In genomic region chr14:45460491-45460890, GRCm38 (mm10) we compare ENCODE assay signal across 20 mouse cellular contexts. TPM values are rescaled to one million over a fixed set of nuclear protein-coding genes. Genes with fewer than 3 reads are reported as not detected.
DNase-seq lines count a peak whose midpoint lies in the region; TF ChIP-seq lines count a peak whose summit lies in the region.
"Had no signal": no experiment of that assay in that cellular context is flagged by ENCODE, and none has a peak within 500 bp of the region (broad histone marks: within the 10 kb centered on the region; RNA-seq: fewer than 3 reads in every experiment).

No protein-coding gene starts in this region.

- H3K27ac ChIP-seq in layer of hippocampus, adult 2 months: no peak overlapping the region
- H3K27ac ChIP-seq: embryonic facial prominence, embryonic 10.5 days; embryonic facial prominence, embryonic 12.5 days; forebrain, embryonic 13.5 days; forebrain, embryonic 15.5 days had no signal

- DNase-seq in heart, adult 11 months: peak; percentile 88
- no peak for DNase-seq in heart, adult 18-20 months
- DNase-seq in layer of hippocampus, adult 2 months (ENCODE audit: low spot score in 2 of 2): no peak
- DNase-seq in layer of hippocampus, adult 11-12 months (ENCODE audit: low spot score): no peak
- DNase-seq in R1 (ENCODE audit: low read depth, low spot score): peak; percentile 62
- DNase-seq: adrenal gland, adult 2 months; adrenal gland, postnatal 10 days; adrenal gland, postnatal 25 days; B cell, adult 2 months; cerebellum, adult 11 months; cerebellum, adult 18-20 months; cerebellum, adult 8-10 months; cerebellum, adult 9-11 months; cerebellum, postnatal 14 days; cerebellum, postnatal 36 days; forebrain, postnatal 0 days had no signal

- peak; percentile 21 for TF ChIP-seq CTCF in layer of hippocampus, adult 2 months (conservative IDR thresholded peaks at IDR 0.05)

- no peak overlapping the region for H3K4me3 ChIP-seq in layer of hippocampus, adult 2 months
- H3K4me3 ChIP-seq: embryonic facial prominence, embryonic 10.5 days; embryonic facial prominence, embryonic 12.5 days; forebrain, embryonic 13.5 days; forebrain, embryonic 15.5 days had no signal

RNA-seq across cellular contexts. Expression of gene Gnpnat1, which starts 55.8 kb away (rescaled TPM):
- total RNA-seq in heart, adult 18-20 months (2021): 10 to 100 TPM; 13.4 to 15.2 TPM
- 10 to 100 TPM; 18.4 to 19.3 TPM for total RNA-seq in layer of hippocampus, adult 2 months (2021)

Comparison
In these comparisons a context has a peak if more than half of its experiments do, and no peak if none do; other contexts are left out.
1. DNase-seq: peak in heart, adult 11 months (single experiment) and R1 (single experiment); none in heart, adult 18-20 months (0 of 2), layer of hippocampus, adult 2 months (0 of 2) and layer of hippocampus, adult 11-12 months (single experiment).